Mouse (Mus musculus) adipose tissue, adult 10 weeks (tissue): ENCODE results near the gene U2af1. TPM values are rescaled to one million over a fixed set of nuclear protein-coding genes. Genes with fewer than 3 reads are reported as not detected.

Source experiments
- polyA plus RNA-seq: library from polyadenylated mRNA; stranded (reverse); fragments of 350-450 nt; fragmentation: Illumina TruSeq; extraction: RNeasy Lipid Tissue Mini Kit (QIAGEN cat#74804); gene quantifications from one replicate; pipeline ENCODE4 v1.2.3, GENCODE M21; 2014; ENCODE audit warnings: low read depth, low replicate concordance

The U2af1 gene
- polyA plus RNA-seq = 90.9 TPM

DNA sequence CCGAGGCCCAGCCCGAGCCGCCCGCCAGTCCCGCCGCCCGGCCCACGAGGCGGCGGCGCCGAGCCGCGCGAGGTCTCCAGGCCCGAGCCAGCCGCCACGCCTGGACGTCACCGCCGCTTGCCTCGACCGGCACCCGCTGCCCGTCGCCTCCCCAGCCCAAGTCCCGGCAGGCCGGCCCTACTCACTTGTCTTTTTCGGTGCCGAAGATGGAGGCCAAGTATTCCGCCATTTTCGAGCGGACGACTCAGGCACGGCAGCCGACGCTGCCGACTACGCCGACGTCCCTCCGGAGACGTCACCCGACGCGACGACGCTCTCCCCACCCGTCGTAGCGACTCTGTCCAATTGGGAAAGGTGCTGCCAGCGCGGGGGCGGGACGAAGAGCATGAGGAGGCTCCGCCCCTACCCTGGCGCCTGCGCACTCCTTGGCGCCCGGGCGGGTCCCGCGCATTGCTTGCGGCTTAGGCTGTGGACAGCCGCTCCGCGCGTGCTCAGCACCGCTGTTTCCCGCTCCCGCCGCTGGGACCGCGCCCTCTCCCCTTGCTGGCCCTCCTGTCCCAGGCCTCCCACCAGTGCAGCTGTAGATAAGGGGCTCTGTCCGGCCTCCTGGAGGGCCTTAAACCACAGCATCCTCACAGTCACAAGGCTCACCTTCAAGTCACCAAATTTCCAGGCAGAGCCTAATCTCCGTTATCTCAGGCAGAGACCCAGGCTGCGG lies at the start of gene U2af1:
TSS of gene U2af1 (minus strand) at position 425 of the 718 bp plus-strand sequence.

GRCm38 (mm10) chr17:31677507-31677906 lies 18.8 kb upstream of the U2af1 start, which contains the start of gene Cryaa:
Gene Cryaa (plus strand): TSS chr17:31677807.

GRCm38 (mm10) chr17:31636942-31637811 lies 21.5 kb downstream of the U2af1 start, which contains the start of gene Cbs:
Gene Cbs (minus strand): TSS chr17:31637238.

Other genes starting within 250 kb of the U2af1 start
- 22.1 TPM for gene Wdr4, start 138.9 kb downstream of the U2af1 start, polyA plus RNA-seq
- 290 TPM for gene Ndufv3, start 138.8 kb downstream of the U2af1 start, polyA plus RNA-seq
- 23.7 TPM for gene Pknox1, start 94.2 kb downstream of the U2af1 start, polyA plus RNA-seq
- gene Cbs, start 21.7 kb downstream of the U2af1 start, polyA plus RNA-seq = 33.2 TPM
- not detected for gene Cryaa, start 18.9 kb upstream of the U2af1 start, polyA plus RNA-seq
- 15.0 TPM for gene Sik1, start 196.9 kb upstream of the U2af1 start, polyA plus RNA-seq